Mouse (Mus musculus): ENCODE measurements at regions not wholly inside any gene's neighbourhood (a gene's known extent, or its start where the extent isn't known, plus 50 kb on each side); places are given as distances from the start of the nearest gene placed in this dataset.

DNA sequence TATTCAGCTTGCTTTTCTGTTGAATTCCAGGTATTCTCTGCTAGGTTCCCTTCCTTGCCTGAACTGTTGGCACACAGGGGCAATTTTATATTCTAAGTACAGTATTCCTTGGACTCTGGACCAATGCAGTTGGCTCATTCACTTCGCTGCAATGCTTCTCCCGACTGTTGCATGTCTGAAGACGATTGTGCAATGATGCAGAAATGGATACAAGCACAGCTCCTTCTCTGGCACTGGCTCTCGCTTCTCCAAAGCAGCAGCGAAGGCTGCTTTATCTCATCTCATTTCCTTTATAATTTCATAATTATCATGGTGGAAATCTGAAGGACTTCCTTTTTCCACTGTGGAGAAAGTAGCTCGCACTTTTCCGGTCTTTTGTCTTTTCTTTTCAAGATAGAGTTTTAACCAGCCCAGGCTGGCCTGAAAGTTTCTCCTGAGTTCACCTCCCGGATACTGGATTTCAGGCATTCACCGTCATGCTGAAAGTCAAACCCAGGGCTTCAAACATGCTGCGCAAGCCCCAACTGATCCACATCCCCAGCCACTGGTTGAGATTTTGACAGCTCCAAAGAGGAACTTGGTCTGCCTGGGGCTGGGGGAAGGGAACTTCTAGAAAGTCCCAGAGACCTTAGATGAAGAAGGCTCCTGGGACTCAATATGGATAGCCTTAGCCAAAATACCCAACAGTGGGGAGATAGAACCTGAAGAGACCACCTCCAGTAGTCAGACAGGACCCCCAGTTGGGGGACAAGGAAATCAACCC is 55.6 kb upstream of the Akirin2 start:
- no peak for DNase-seq (ENCODE audit: low spot score)

- DNase-seq (ENCODE audit: low spot score), result no peak
Measured at GRCm38 (mm10) chr4:34498325-34498724, 52.4 kb upstream of the Akirin2 start.

- no peak for DNase-seq (ENCODE audit: low spot score)
Measured at GRCm38 (mm10) chr4:34498781-34499180, 52.0 kb upstream of the Akirin2 start.

DNA sequence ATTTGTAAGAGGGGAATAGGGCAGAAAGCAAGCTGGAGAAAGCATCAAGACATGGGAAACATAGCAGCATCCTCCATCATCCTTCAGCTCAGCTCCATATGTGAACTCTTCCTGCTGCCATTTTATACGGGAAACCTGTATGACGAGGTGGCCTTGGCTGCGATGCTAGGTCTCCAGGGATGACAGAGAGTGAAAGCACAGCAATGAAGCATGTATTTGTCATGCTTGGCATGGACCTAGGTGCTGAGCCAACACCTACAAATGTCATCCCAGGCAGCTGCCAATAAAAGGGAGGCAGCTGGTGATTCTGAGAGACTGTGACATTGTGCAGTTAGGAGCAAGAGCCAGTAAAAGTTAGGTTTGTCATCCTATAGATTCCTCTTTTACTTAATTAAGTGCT is 51.0 kb upstream of the Akirin2 start:
- DNase-seq (ENCODE audit: low spot score), result no peak

Measured in ovary, postnatal 14 days (tissue).